Mouse (Mus musculus) neural tube, embryonic 13.5 days (tissue): Measurements from ENCODE around the gene Olfr1419. TPM values are rescaled to one million over a fixed set of nuclear protein-coding genes. Genes with fewer than 3 reads are reported as not detected.
A peak's percentile ranks its signal among the peaks of the same experiment; 100 is the strongest.

Experiments used
- ATAC-seq: fragments of 200-750 bp; cut with Nextera tagmentation; 2 replicates; pipeline ENCODE4 v1.8.0; 2017; ENCODE audit warnings: low read depth, mild to moderate bottlenecking, moderate TSS enrichment, moderate library complexity
- H3K27ac ChIP-seq: fragments of 300-500 bp; sonication (generic); replicated peaks from 2 replicates; pipeline ENCODE4 v1.5.1; 2015; ENCODE audit warnings: moderate library complexity, mild to moderate bottlenecking, inconsistent platforms
- H3K27me3 ChIP-seq: fragments of 300-500 bp; sonication (generic); 2 replicates; pipeline ENCODE4 v1.6.1; 2015; ENCODE audit warnings: mild to moderate bottlenecking, inconsistent platforms
- H3K36me3 ChIP-seq: fragments of 300-500 bp; sonication (generic); 2 replicates; pipeline ENCODE4 v1.6.1; 2015; ENCODE audit warnings: mild to moderate bottlenecking, inconsistent platforms
- H3K4me1 ChIP-seq: fragments of 300-500 bp; sonication (generic); replicated peaks from 2 replicates; pipeline ENCODE4 v1.6.1; 2015; ENCODE audit warnings: inconsistent platforms
- H3K4me2 ChIP-seq: fragments of 300-500 bp; sonication (generic); 2 replicates; pipeline ENCODE4 v1.6.1; 2015; ENCODE audit warnings: inconsistent platforms, mild to moderate bottlenecking, moderate library complexity
- H3K4me3 ChIP-seq: fragments of 300-500 bp; sonication (generic); 2 replicates; pipeline ENCODE4 v1.5.1; 2015; ENCODE audit warnings: mild to moderate bottlenecking, inconsistent platforms
- H3K9ac ChIP-seq: fragments of 300-500 bp; sonication (generic); 2 replicates; pipeline ENCODE4 v1.6.1; 2015; ENCODE audit warnings: moderate library complexity, mild to moderate bottlenecking, inconsistent platforms
- H3K9me3 ChIP-seq: fragments of 300-500 bp; sonication (generic); 2 replicates; pipeline ENCODE4 v1.6.1; 2016; ENCODE audit warnings: inconsistent platforms
- WGBS: fragments of 180-500 bp; shearing (Covaris S2); methylation state at CpG from one replicate; pipeline ENCODE4 v1.1.7; 2015; 5-methylcytosine and 5-hydroxymethylcytosine counted together
- microRNA-seq: library from miRNA; unstranded; fragments of <30 nt; microRNA quantifications from one replicate; pipeline ENCODE4, GENCODE M21; 2016
- polyA plus RNA-seq: library from polyadenylated mRNA; unstranded; fragments of >200 nt; fragmentation: Nextera tagmentation; extraction: Ambion mirVana; gene quantifications from 2 replicates; pipeline ENCODE4 v1.2.1, GENCODE M21; 2015

The Olfr1419 gene
- polyA plus RNA-seq, 1 experiment from 2014 or later: not detected

GRCm38 (mm10) chr19:11856506-11856905 lies 18.4 kb downstream of the Olfr1419 start:
- Histone ChIP-seq H3K4me2 (no peak overlapping the region), H3K9me3 (no peaks in the 10 kb centered on the region), H3K4me3 (no peak overlapping the region), H3K9ac (no peak overlapping the region), H3K4me1 (no peaks in the 10 kb centered on the region), H3K27ac (no peak overlapping the region), H3K36me3 (no peaks in the 10 kb centered on the region), H3K27me3 (no peaks in the 10 kb centered on the region)
- 84% methylated on average over 6 of the region's 6 CpGs for WGBS
- ATAC-seq: no peak

- no peaks in the 10 kb centered on the region for H3K9me3 ChIP-seq
- ATAC-seq: no peak
- H3K27me3 ChIP-seq: no peaks in the 10 kb centered on the region
- WGBS: 88% methylated on average over 2 of the region's 2 CpGs
- H3K4me3 ChIP-seq: no peak overlapping the region
- no peaks in the 10 kb centered on the region for H3K4me1 ChIP-seq
- no peak overlapping the region for H3K27ac ChIP-seq
- H3K4me2 ChIP-seq: no peak overlapping the region
- no peaks in the 10 kb centered on the region for H3K36me3 ChIP-seq
- no peak overlapping the region for H3K9ac ChIP-seq
Measured at GRCm38 (mm10) chr19:11854821-11855220, 20.1 kb downstream of the Olfr1419 start.

GRCm38 (mm10) chr19:11852652-11853051 lies 22.3 kb downstream of the Olfr1419 start:
- no peak overlapping the region for H3K27ac ChIP-seq
- WGBS: 74% methylated on average over 4 of the region's 4 CpGs
- no peaks in the 10 kb centered on the region for H3K4me1 ChIP-seq
- no peaks in the 10 kb centered on the region for H3K27me3 ChIP-seq
- no peaks in the 10 kb centered on the region for H3K36me3 ChIP-seq
- no peak overlapping the region for H3K4me3 ChIP-seq
- no peaks in the 10 kb centered on the region for H3K9me3 ChIP-seq
- ATAC-seq: no peak
- no peak overlapping the region for H3K9ac ChIP-seq
- no peak overlapping the region for H3K4me2 ChIP-seq

- ATAC-seq: no peak
- no peaks in the 10 kb centered on the region for H3K36me3 ChIP-seq
- 91% methylated on average over 4 of the region's 4 CpGs for WGBS
- H3K4me1 ChIP-seq: no peaks in the 10 kb centered on the region
- H3K27ac ChIP-seq: no peak overlapping the region
- H3K4me3 ChIP-seq: no peak overlapping the region
- H3K27me3 ChIP-seq: no peaks in the 10 kb centered on the region
- no peak overlapping the region for H3K4me2 ChIP-seq
- no peaks in the 10 kb centered on the region for H3K9me3 ChIP-seq
- no peak overlapping the region for H3K9ac ChIP-seq
Measured at GRCm38 (mm10) chr19:11846333-11846732, 28.6 kb downstream of the Olfr1419 start.

- Histone ChIP-seq H3K36me3 (no peaks in the 10 kb centered on the region), H3K27ac (no peak within 1 kb of the TSS), H3K9ac (no peak within 1 kb of the TSS), H3K4me1 (no peaks in the 10 kb centered on the region), H3K9me3 (no peaks in the 10 kb centered on the region), H3K4me2 (no peak within 1 kb of the TSS), H3K4me3 (no peak within 1 kb of the TSS), H3K27me3 (no peaks in the 10 kb centered on the region)
- WGBS: 90% methylated on average over 4 of the region's 4 CpGs
- ATAC-seq: no peak
Measured at GRCm38 (mm10) chr19:11839119-11839518, 35.8 kb downstream of the Olfr1419 start, which contains the start of gene Olfr1417. Olfr1417 (minus strand) TSS chr19:11839219.

- no peak for ATAC-seq
- no peak overlapping the region for H3K4me2 ChIP-seq
- WGBS: 31% methylated on average over 4 of the region's 4 CpGs
Measured at GRCm38 (mm10) chr19:11823346-11824065, 51.4 kb downstream of the Olfr1419 start.

GRCm38 (mm10) chr19:11820211-11820610 lies 54.7 kb downstream of the Olfr1419 start:
- Histone ChIP-seq H3K4me1 (peaks cover 20% of the 10 kb centered on the region), H3K9me3 (no peaks in the 10 kb centered on the region), H3K9ac (no peak overlapping the region), H3K4me2 (peak overlapping the region; percentile 99), H3K4me3 (peak overlapping the region; percentile 66), H3K36me3 (no peaks in the 10 kb centered on the region), H3K27me3 (peaks cover 60% of the 10 kb centered on the region), H3K27ac (no peak overlapping the region)
- no peak for ATAC-seq
- WGBS: 33% methylated on average over 6 of the region's 6 CpGs

More at GRCm38 (mm10) chr19:11823346-11824065, 51.4 kb downstream of the Olfr1419 start:
- H3K9me3 ChIP-seq: no peaks in the 10 kb centered on the region
- no peak overlapping the region for H3K4me3 ChIP-seq
- no peak overlapping the region for H3K9ac ChIP-seq
- H3K27ac ChIP-seq: no peak overlapping the region
- no peaks in the 10 kb centered on the region for H3K36me3 ChIP-seq
- peaks cover 27% of the 10 kb centered on the region for H3K27me3 ChIP-seq
- H3K4me1 ChIP-seq: peaks cover 13% of the 10 kb centered on the region

GRCm38 (mm10) chr19:11819800-11820199 lies 55.1 kb downstream of the Olfr1419 start:
- WGBS: 2% methylated on average over 15 of the region's 15 CpGs
- Histone ChIP-seq H3K9ac (peak overlapping the region; percentile 81; the same call in 1 of the 2 replicates), H3K9me3 (no peaks in the 10 kb centered on the region), H3K27ac (no peak overlapping the region), H3K4me1 (peaks cover 20% of the 10 kb centered on the region), H3K4me3 (peak overlapping the region; percentile 66), H3K27me3 (peaks cover 64% of the 10 kb centered on the region), H3K36me3 (no peaks in the 10 kb centered on the region), H3K4me2 (peak overlapping the region; percentile 99)
- ATAC-seq: peak; percentile 74

- no peaks in the 10 kb centered on the region for H3K9me3 ChIP-seq
- ATAC-seq: peak; percentile 12; the same call in 1 of the 2 replicates
- H3K4me1 ChIP-seq: peaks cover 20% of the 10 kb centered on the region
- peak within 1 kb of the TSS; percentile 66 for H3K4me3 ChIP-seq
- peak within 1 kb of the TSS; percentile 81 for H3K9ac ChIP-seq
- WGBS: 2% methylated on average over 20 of the region's 20 CpGs
- H3K27me3 ChIP-seq: peaks cover 67% of the 10 kb centered on the region
- H3K36me3 ChIP-seq: no peaks in the 10 kb centered on the region
- H3K27ac ChIP-seq: no peak within 1 kb of the TSS
- H3K4me2 ChIP-seq: peak within 1 kb of the TSS; percentile 99
Measured at GRCm38 (mm10) chr19:11819143-11819700, 55.7 kb downstream of the Olfr1419 start, which contains the start of gene Stx3. Stx3 (minus strand) TSS chr19:11819403.

Small RNA genes lying within 50 kb of the gene (microRNA-seq; reads per million reads assigned to microRNA genes)
- gene Mir6994: 4.0 reads per million, percentile 16 among the genes with 10 or more reads in this experiment

Other genes starting within 250 kb of the Olfr1419 start
- 0.18 TPM in 1 of 2 replicates, not detected in the other for gene Ms4a3, start 234.3 kb downstream of the Olfr1419 start, polyA plus RNA-seq
- gene Oosp2, start 214.5 kb downstream of the Olfr1419 start, polyA plus RNA-seq: not detected in 2 replicates
- not detected in 2 replicates for gene Oosp1, start 184.0 kb downstream of the Olfr1419 start, polyA plus RNA-seq
- not detected in 2 replicates for gene Oosp3, start 178.1 kb downstream of the Olfr1419 start, polyA plus RNA-seq
- not detected in 2 replicates for gene Gif, start 127.6 kb downstream of the Olfr1419 start, polyA plus RNA-seq
- 40.4 and 46.1 TPM in 2 replicates for gene Mrpl16, start 104.7 kb downstream of the Olfr1419 start, polyA plus RNA-seq
- gene Stx3, start 55.7 kb downstream of the Olfr1419 start, polyA plus RNA-seq: 6.4 and 6.7 TPM in 2 replicates
- gene Olfr1417, start 35.9 kb downstream of the Olfr1419 start, polyA plus RNA-seq: not detected in 2 replicates
- not detected in 2 replicates for gene Olfr1418, start 14.0 kb downstream of the Olfr1419 start, polyA plus RNA-seq
- gene Olfr1420, start 11.5 kb upstream of the Olfr1419 start, polyA plus RNA-seq: not detected in 2 replicates
- 15.8 and 18.3 TPM in 2 replicates for gene Patl1, start 37.3 kb upstream of the Olfr1419 start, polyA plus RNA-seq
- 4.5 and 4.7 TPM in 2 replicates for gene Osbp, start 90.8 kb upstream of the Olfr1419 start, polyA plus RNA-seq
- not detected in 2 replicates for gene Olfr1423, start 166.2 kb upstream of the Olfr1419 start, polyA plus RNA-seq
- not detected in 2 replicates for gene Olfr1424, start 187.6 kb upstream of the Olfr1419 start, polyA plus RNA-seq
- not detected in 2 replicates for gene Olfr1425, start 202.6 kb upstream of the Olfr1419 start, polyA plus RNA-seq
- not detected in 2 replicates for gene Olfr1426, start 216.9 kb upstream of the Olfr1419 start, polyA plus RNA-seq
- not detected in 2 replicates for gene Olfr1427, start 228.2 kb upstream of the Olfr1419 start, polyA plus RNA-seq
- not detected in 2 replicates for gene Olfr1428, start 240.8 kb upstream of the Olfr1419 start, polyA plus RNA-seq
- not detected in 2 replicates for gene Olfr76, start 248.1 kb upstream of the Olfr1419 start, polyA plus RNA-seq